Mouse (Mus musculus) forebrain, embryonic 15.5 days (tissue): ENCODE measurements at regions not wholly inside any gene's neighbourhood (a gene's known extent, or its start where the extent isn't known, plus 50 kb on each side); places are given as distances from the start of the nearest gene placed in this dataset.

Experiments
- ATAC-seq: fragments of 200-750 bp; cut with Nextera tagmentation; replicated peaks from 2 replicates; pipeline ENCODE4 v1.8.0; 2017; ENCODE audit warnings: mild to moderate bottlenecking, moderate TSS enrichment, moderate library complexity
- H3K27ac ChIP-seq: fragments of 300-500 bp; sonication (generic); replicated peaks from 2 replicates; pipeline ENCODE4 v1.5.1; 2015; ENCODE audit warnings: mild to moderate bottlenecking, inconsistent platforms
- H3K27me3 ChIP-seq: fragments of 300-500 bp; sonication (generic); 2 replicates; pipeline ENCODE4 v1.6.1; 2015; ENCODE audit warnings: inconsistent platforms
- H3K36me3 ChIP-seq: fragments of 300-500 bp; sonication (generic); 2 replicates; pipeline ENCODE4 v1.6.1; 2015; ENCODE audit warnings: mild to moderate bottlenecking, inconsistent platforms
- H3K4me1 ChIP-seq: fragments of 300-500 bp; sonication (generic); 2 replicates; pipeline ENCODE4 v1.6.1; 2015; ENCODE audit warnings: inconsistent platforms
- H3K4me2 ChIP-seq: fragments of 300-500 bp; sonication (generic); replicated peaks from 2 replicates; pipeline ENCODE4 v1.6.1; 2015; ENCODE audit warnings: mild to moderate bottlenecking, inconsistent platforms
- H3K4me3 ChIP-seq: fragments of 300-500 bp; sonication (generic); 2 replicates; pipeline ENCODE4 v1.5.1; 2015; ENCODE audit warnings: mild to moderate bottlenecking, inconsistent platforms
- H3K9ac ChIP-seq: fragments of 300-500 bp; sonication (generic); replicated peaks from 2 replicates; pipeline ENCODE4 v1.6.1; 2015; ENCODE audit warnings: mild to moderate bottlenecking, inconsistent platforms
- H3K9me3 ChIP-seq: fragments of 300-500 bp; sonication (generic); 2 replicates; pipeline ENCODE4 v1.6.1; 2016; ENCODE audit warnings: inconsistent platforms
- WGBS: fragments of 180-500 bp; shearing (Covaris S2); methylation state at CpG from one replicate; pipeline ENCODE4 v1.1.7; 2015; ENCODE audit warnings: mixed read lengths; 5-methylcytosine and 5-hydroxymethylcytosine counted together

DNA sequence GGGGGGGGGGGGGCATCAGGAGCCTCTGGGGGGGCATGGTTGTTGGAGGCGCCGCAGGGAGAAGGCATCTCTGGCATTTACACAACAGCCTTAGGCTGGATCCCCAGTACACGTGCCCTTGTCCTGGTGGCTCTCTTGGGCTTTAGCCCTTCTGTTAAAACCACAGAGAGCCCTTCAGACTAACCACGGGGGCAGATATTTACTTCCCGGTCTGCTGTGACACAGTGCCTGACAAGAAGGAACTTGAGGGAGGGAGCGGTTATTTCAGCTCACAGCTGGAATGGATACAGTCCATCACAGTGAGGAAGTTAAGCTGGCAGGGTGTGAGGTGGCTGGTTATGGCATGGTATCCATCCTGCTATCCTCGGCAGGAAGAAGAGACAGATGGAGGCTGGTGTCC is 71.0 kb upstream of the Gm11733 start:
- H3K27me3 ChIP-seq: peaks cover 5% of the 10 kb centered on the region; the same call in 1 of the 2 replicates
- no peak overlapping the region for H3K4me3 ChIP-seq
- no peaks in the 10 kb centered on the region for H3K9me3 ChIP-seq
- H3K4me2 ChIP-seq: 0 out of 2 replicates have a peak overlapping the region, but pooled peaks have one; percentile 7
- H3K36me3 ChIP-seq: no peaks in the 10 kb centered on the region
- no peak overlapping the region for H3K9ac ChIP-seq
- WGBS: 30% methylated on average over 7 of the region's 7 CpGs
- no peak for ATAC-seq
- H3K4me1 ChIP-seq: peaks cover 60% of the 10 kb centered on the region
- H3K27ac ChIP-seq: 0 out of 2 replicates have a peak overlapping the region, but pooled peaks have one; percentile 36

GRCm38 (mm10) chr11:117413942-117414705 is 70.0 kb upstream of the Gm11733 start:
- no peak for ATAC-seq
- Histone ChIP-seq H3K36me3 (no peaks in the 10 kb centered on the region), H3K27me3 (peaks cover 5% of the 10 kb centered on the region; the same call in 1 of the 2 replicates), H3K4me1 (peaks cover 50% of the 10 kb centered on the region), H3K4me3 (no peak overlapping the region), H3K9ac (no peak overlapping the region), H3K9me3 (no peaks in the 10 kb centered on the region), H3K4me2 (peak overlapping the region; percentile 44), H3K27ac (peak overlapping the region; percentile 89)
- WGBS: 10% methylated on average over 11 of the region's 11 CpGs

DNA sequence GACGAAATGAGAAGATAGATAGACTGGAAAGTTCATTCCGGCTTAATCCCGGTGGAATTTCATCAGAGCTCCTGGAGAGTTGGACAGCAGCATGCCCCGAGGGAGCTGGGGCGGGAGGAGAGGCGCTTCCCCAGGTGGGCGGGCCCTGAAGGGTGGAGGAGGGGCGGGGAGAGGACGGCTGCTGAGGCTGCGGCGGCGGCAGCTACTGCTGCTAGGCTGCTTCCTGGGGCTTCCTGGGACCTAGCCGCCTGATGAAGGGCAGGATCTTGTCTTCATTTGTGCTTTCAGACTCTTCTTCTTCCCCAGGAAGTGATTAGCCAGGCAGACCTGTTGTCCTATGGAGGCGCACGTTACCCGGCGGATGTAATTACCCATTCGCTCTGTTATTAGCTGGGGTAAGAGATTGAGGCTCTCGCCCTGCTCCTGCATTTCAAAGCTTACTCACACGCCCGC is 69.3 kb upstream of the Gm11733 start:
- Histone ChIP-seq H3K4me2 (peak overlapping the region; percentile 44), H3K36me3 (no peaks in the 10 kb centered on the region), H3K9ac (peak overlapping the region; percentile 34), H3K27me3 (peaks cover 8% of the 10 kb centered on the region; the same call in 1 of the 2 replicates), H3K4me1 (peaks cover 42% of the 10 kb centered on the region), H3K4me3 (peak overlapping the region; percentile 31), H3K27ac (peak overlapping the region; percentile 89), H3K9me3 (no peaks in the 10 kb centered on the region)
- WGBS: under 1% methylated on average over 21 of the region's 21 CpGs
- ATAC-seq: peak; percentile 49

- H3K27me3 ChIP-seq: peaks cover 8% of the 10 kb centered on the region; the same call in 1 of the 2 replicates
- H3K9me3 ChIP-seq: no peaks in the 10 kb centered on the region
- peak overlapping the region; percentile 31 for H3K4me3 ChIP-seq
- peak overlapping the region; percentile 44 for H3K4me2 ChIP-seq
- peak overlapping the region; percentile 89 for H3K27ac ChIP-seq
- ATAC-seq: peak; percentile 73
- H3K4me1 ChIP-seq: peaks cover 37% of the 10 kb centered on the region
- 2% methylated on average over 14 of the region's 14 CpGs for WGBS
- H3K36me3 ChIP-seq: no peaks in the 10 kb centered on the region
- peak overlapping the region; percentile 34; the same call in 1 of the 2 replicates for H3K9ac ChIP-seq
Observed at GRCm38 (mm10) chr11:117415466-117415865, 68.7 kb upstream of the Gm11733 start.

DNA sequence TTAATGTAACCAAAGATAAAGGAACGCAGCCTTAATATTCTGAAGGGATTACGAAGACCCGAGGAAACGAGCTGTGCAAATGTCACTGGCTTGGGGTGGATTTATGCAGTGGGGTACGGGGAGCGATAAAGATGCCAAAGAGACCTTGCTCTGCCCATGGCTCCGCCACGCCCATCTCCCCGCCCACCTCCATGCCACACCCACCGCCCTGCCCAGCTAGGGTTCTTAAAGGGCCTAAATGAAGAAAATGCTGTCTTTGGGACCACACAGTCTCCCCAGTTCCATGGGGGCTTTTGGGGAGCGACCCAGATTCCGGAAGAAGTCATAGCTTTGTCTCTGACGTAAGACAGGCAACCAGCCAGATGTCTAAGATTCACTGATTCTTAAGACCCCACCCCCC is 68.2 kb upstream of the Gm11733 start:
- peak overlapping the region; percentile 89 for H3K27ac ChIP-seq
- peak overlapping the region; percentile 44 for H3K4me2 ChIP-seq
- H3K9me3 ChIP-seq: no peaks in the 10 kb centered on the region
- H3K4me1 ChIP-seq: peaks cover 37% of the 10 kb centered on the region
- ATAC-seq: peak; percentile 66
- H3K4me3 ChIP-seq: peak overlapping the region; percentile 31
- peaks cover 8% of the 10 kb centered on the region; the same call in 1 of the 2 replicates for H3K27me3 ChIP-seq
- H3K9ac ChIP-seq: peak overlapping the region; percentile 34; the same call in 1 of the 2 replicates
- no peaks in the 10 kb centered on the region for H3K36me3 ChIP-seq
- WGBS: 4% methylated on average over 13 of the region's 13 CpGs

DNA sequence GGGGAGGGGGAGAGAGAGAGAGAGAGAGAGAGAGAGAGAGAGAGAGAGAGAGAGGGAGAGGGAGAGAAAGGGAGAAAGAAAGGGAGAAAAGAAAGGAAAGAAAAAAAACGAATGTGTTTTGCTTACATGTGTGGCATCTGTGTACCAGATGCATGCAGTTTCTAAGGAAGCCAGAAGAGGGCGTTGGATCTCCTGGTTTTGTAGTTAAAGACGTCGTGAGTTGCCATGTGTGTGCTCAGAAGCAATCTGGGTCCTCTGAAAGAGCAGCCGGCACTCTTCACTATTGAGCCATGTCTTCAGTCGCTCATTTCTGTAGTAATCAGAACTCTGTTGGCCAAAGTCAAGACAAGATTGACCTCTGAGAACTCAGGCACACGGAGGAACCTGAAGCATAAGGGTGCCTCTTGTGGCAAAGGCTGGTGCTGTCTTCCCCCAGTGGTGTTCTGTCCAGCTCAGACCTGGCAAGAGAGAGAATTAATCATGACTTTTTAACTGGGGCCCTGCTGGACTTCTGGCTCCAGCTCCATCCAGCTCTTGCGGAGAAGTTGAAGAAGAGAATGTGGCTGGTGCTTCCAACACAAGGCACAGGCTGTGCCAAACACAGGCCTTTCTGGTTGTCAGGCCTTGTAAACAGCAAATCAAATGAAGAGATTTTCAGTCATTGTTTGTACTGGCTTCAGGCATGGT is 67.0 kb upstream of the Gm11733 start:
- WGBS: 65% methylated on average over 8 of the region's 8 CpGs
- ATAC-seq: no peak
- Histone ChIP-seq H3K4me2 (no peak overlapping the region), H3K36me3 (no peaks in the 10 kb centered on the region), H3K9me3 (no peaks in the 10 kb centered on the region), H3K9ac (no peak overlapping the region), H3K4me3 (no peak overlapping the region), H3K27me3 (peaks cover 8% of the 10 kb centered on the region; the same call in 1 of the 2 replicates), H3K27ac (no peak overlapping the region), H3K4me1 (peaks cover 37% of the 10 kb centered on the region)

GRCm38 (mm10) chr11:117417959-117418574 is 66.1 kb upstream of the Gm11733 start:
- H3K4me3 ChIP-seq: no peak overlapping the region
- no peak overlapping the region for H3K4me2 ChIP-seq
- 48% methylated on average over 9 of the region's 9 CpGs for WGBS
- H3K27me3 ChIP-seq: peaks cover 8% of the 10 kb centered on the region; the same call in 1 of the 2 replicates
- H3K36me3 ChIP-seq: no peaks in the 10 kb centered on the region
- peaks cover 36% of the 10 kb centered on the region for H3K4me1 ChIP-seq
- no peaks in the 10 kb centered on the region for H3K9me3 ChIP-seq
- no peak for ATAC-seq
- no peak overlapping the region for H3K27ac ChIP-seq
- H3K9ac ChIP-seq: no peak overlapping the region

- no peak for ATAC-seq
- no peak overlapping the region for H3K4me3 ChIP-seq
- WGBS: 86% methylated on average over 3 of the region's 3 CpGs
Observed at GRCm38 (mm10) chr11:117418939-117419338, 65.2 kb upstream of the Gm11733 start.

DNA sequence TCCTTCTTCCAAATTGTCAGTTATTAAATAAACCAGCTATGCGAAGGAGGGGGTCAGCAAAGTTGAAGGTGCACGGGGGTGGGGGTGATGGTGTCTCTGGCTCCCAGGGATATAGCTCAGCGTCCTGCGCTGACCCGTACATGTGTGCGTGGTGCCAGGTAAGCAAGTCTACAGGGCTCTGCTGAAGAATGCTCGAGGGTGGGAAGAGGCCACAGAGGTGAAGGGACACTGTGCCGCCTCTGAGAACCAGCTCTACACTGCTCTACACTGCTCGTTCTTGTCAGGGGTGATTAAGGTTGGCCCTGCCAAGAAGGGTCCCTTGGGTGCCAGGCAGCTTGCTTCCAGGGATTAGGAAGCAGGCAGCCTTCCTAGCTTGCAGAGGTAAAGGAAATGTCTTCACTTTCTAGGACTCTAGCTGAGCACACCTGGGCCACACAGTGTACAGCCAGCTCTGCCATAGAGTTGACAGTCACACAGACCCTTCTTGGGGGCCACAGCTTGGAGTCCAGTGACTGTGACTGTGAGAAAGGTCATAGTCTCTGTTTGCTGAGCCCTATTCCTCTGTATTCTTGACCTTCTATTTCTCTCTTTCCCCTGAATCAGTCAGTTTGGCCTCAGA is 64.7 kb upstream of the Gm11733 start:
- no peak overlapping the region for H3K27ac ChIP-seq
- peaks cover 22% of the 10 kb centered on the region for H3K4me1 ChIP-seq
- H3K4me2 ChIP-seq: no peak overlapping the region
- no peak overlapping the region for H3K9ac ChIP-seq
- no peak overlapping the region for H3K4me3 ChIP-seq
- peaks cover 2% of the 10 kb centered on the region; the same call in 1 of the 2 replicates for H3K27me3 ChIP-seq
- no peak for ATAC-seq
- WGBS: 89% methylated on average over 9 of the region's 9 CpGs
- H3K36me3 ChIP-seq: no peaks in the 10 kb centered on the region
- no peaks in the 10 kb centered on the region for H3K9me3 ChIP-seq

More at GRCm38 (mm10) chr11:117418939-117419338, 65.2 kb upstream of the Gm11733 start:
- no peaks in the 10 kb centered on the region for H3K36me3 ChIP-seq
- H3K9me3 ChIP-seq: no peaks in the 10 kb centered on the region
- no peak overlapping the region for H3K27ac ChIP-seq
- no peak overlapping the region for H3K4me2 ChIP-seq
- peaks cover 7% of the 10 kb centered on the region; the same call in 1 of the 2 replicates for H3K27me3 ChIP-seq
- no peak overlapping the region for H3K9ac ChIP-seq
- H3K4me1 ChIP-seq: peaks cover 28% of the 10 kb centered on the region

DNA sequence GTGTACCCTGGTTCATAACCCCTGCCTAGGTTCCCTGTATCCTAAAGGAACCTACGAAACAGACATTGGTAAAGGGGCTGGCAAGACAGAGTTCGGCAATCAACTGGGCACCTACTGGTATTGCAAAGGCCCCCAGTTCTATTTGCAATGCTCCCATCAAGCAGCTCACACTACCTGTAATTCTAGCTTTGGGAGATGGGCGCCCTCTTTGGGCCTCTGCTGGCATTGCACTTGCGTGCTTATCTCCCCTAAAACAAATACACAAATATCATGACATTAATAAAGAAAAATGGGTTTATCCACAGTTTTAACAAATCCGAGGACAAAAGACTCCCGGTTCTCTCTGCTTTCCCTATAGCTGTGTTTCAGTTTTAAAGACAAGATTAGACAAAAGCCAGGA is 61.5 kb upstream of the Gm11733 start:
- Histone ChIP-seq H3K9me3 (no peaks in the 10 kb centered on the region), H3K36me3 (no peaks in the 10 kb centered on the region), H3K9ac (no peak overlapping the region), H3K27ac (no peak overlapping the region), H3K27me3 (0 out of 2 replicates have a peak, but pooled peaks cover 2% of the 10 kb centered on the region), H3K4me3 (no peak overlapping the region), H3K4me1 (no peaks in the 10 kb centered on the region), H3K4me2 (no peak overlapping the region)
- 92% methylated on average over 6 of the region's 6 CpGs for WGBS
- no peak for ATAC-seq

DNA sequence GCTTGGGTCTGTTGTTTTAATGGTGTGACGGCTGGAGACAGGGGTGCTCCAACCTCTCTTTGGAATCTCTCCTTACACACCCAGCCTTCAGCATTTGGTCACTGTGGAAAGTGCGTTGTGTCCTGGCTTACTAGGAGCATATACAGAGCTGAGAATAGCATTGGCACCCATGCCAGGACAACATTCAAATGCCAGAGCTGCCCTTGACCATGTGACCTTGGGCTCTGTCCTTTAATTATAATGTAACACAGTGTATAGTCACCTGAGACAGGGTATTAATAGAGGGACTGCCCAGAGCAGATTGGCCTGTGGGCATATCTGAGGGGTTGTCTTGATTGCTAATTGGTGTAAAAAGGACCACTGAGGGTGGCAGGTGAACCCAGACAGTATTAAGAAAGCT is 60.7 kb upstream of the Gm11733 start:
- Histone ChIP-seq H3K4me3 (no peak overlapping the region), H3K27me3 (0 out of 2 replicates have a peak, but pooled peaks cover 2% of the 10 kb centered on the region), H3K9ac (no peak overlapping the region), H3K36me3 (no peaks in the 10 kb centered on the region), H3K4me2 (no peak overlapping the region), H3K27ac (no peak overlapping the region), H3K4me1 (no peaks in the 10 kb centered on the region), H3K9me3 (no peaks in the 10 kb centered on the region)
- ATAC-seq: no peak
- 94% methylated on average over 2 of the region's 2 CpGs for WGBS
